Mouse (Mus musculus) G1E (cell line): ENCODE results near the gene Inhba. TPM values are rescaled to one million over a fixed set of nuclear protein-coding genes. Genes with fewer than 3 reads are reported as not detected.

Source experiments
- ATAC-seq: 2 replicates; pipeline ENCODE4 v1.8.0; 2016; ENCODE audit warnings: mild to moderate bottlenecking; ENCODE audit not compliant: insufficient number of reproducible peaks, poor library complexity, low FRiP score, severe bottlenecking; ENCODE audit errors: extremely low read depth
- DNase-seq: peaks from one replicate; pipeline ENCODE4 v3.0.0; 2012; ENCODE audit warnings: low spot score
- H3K27me3 ChIP-seq: 2 replicates; pipeline ENCODE4 v1.6.1; 2012; ENCODE audit warnings: mild to moderate bottlenecking, low read length, inconsistent platforms; ENCODE audit not compliant: insufficient read depth
- H3K36me3 ChIP-seq: replicated peaks from 2 replicates; pipeline ENCODE3; 2012; ENCODE audit warnings: mild to moderate bottlenecking, inconsistent platforms
- H3K4me1 ChIP-seq: 2 replicates; pipeline ENCODE4 v1.6.1; 2012; ENCODE audit warnings: low read depth, low read length, inconsistent platforms, mixed read lengths; ENCODE audit not compliant: insufficient read depth
- H3K4me3 ChIP-seq: 2 replicates; pipeline ENCODE4 v1.5.1; 2012; ENCODE audit warnings: low read depth, mild to moderate bottlenecking, inconsistent platforms, low read length, moderate library complexity, mixed read lengths
- H3K9me3 ChIP-seq: replicated peaks from 2 replicates; pipeline ENCODE4 v1.6.1; 2012; ENCODE audit warnings: inconsistent platforms
- CTCF ChIP-seq: IDR thresholded peaks from 2 replicates; pipeline ENCODE4 v1.5.1; 2012; ENCODE audit warnings: low read depth, low read length, inconsistent platforms, mixed read lengths
- GATA1 ChIP-seq: IDR thresholded peaks from 2 replicates; pipeline ENCODE4 v1.6.1; 2012; ENCODE audit warnings: borderline replicate concordance, low read length, inconsistent platforms, mixed read lengths
- GATA2 ChIP-seq: IDR thresholded peaks from 2 replicates; pipeline ENCODE4 v1.6.1; 2012; ENCODE audit warnings: low read depth, low read length, inconsistent platforms, borderline replicate concordance
- POLR2AphosphoS5 ChIP-seq: IDR thresholded peaks from 2 replicates; pipeline ENCODE4 v1.6.1; 2012; ENCODE audit warnings: low read depth, low read length, inconsistent platforms; ENCODE audit not compliant: insufficient replicate concordance
- TAL1 ChIP-seq: conservative IDR thresholded peaks from 2 replicates; pipeline ENCODE4 v1.6.1; 2012; ENCODE audit warnings: low read depth, low read length, inconsistent platforms, mixed read lengths
- polyA plus RNA-seq: library from polyadenylated mRNA; stranded (reverse); fragments of >175 nt; gene quantifications from 2 replicates; pipeline ENCODE4 v1.2.3, GENCODE M21; 2012
- total RNA-seq, 2 experiments: library from RNA; stranded (forward) in 1 of 2; stranded (reverse) in 1 of 2; fragments of 200-1000 nt in 1 of 2; fragments of >200 nt in 1 of 2; fragmentation: Nextera tagmentation in 1 of 2; gene quantifications; 2 replicates each; pipeline ENCODE4 v1.2.3; 2014 to 2017

Gene Inhba
- total and polyA plus RNA-seq, 3 experiments, result 0.05 to 1.1 TPM; not detected in 1

- no peaks in the 10 kb centered on the region for H3K4me1 ChIP-seq
Observed at GRCm38 (mm10) chr13:16021181-16021580, 9.5 kb downstream of the Inhba start.

GRCm38 (mm10) chr13:16021849-16022248, 10.2 kb downstream of the Inhba start:
- no peak for ATAC-seq
- no peaks in the 10 kb centered on the region for H3K4me1 ChIP-seq
- H3K4me3 ChIP-seq, result no peak overlapping the region
- TF ChIP-seq TAL1, result no peak
- TF ChIP-seq GATA1, result no peak
- no peak for TF ChIP-seq POLR2AphosphoS5
- no peak for TF ChIP-seq GATA2
- TF ChIP-seq CTCF, result no peak
- DNase-seq, result no peak
- H3K36me3 ChIP-seq, result no peaks in the 10 kb centered on the region
- no peaks in the 10 kb centered on the region for H3K9me3 ChIP-seq
- peaks cover 5% of the 10 kb centered on the region; the same call in 1 of the 2 replicates for H3K27me3 ChIP-seq

More at GRCm38 (mm10) chr13:16021181-16021580, 9.5 kb downstream of the Inhba start:
- TF ChIP-seq TAL1, result no peak
- TF ChIP-seq CTCF, result no peak
- no peak for TF ChIP-seq GATA2
- no peak for TF ChIP-seq POLR2AphosphoS5
- TF ChIP-seq GATA1, result no peak
- ATAC-seq (no peak), DNase-seq (no peak)
- Histone ChIP-seq H3K27me3 (peaks cover 5% of the 10 kb centered on the region; the same call in 1 of the 2 replicates), H3K36me3 (no peaks in the 10 kb centered on the region), H3K4me3 (no peak overlapping the region), H3K9me3 (no peaks in the 10 kb centered on the region)

DNA sequence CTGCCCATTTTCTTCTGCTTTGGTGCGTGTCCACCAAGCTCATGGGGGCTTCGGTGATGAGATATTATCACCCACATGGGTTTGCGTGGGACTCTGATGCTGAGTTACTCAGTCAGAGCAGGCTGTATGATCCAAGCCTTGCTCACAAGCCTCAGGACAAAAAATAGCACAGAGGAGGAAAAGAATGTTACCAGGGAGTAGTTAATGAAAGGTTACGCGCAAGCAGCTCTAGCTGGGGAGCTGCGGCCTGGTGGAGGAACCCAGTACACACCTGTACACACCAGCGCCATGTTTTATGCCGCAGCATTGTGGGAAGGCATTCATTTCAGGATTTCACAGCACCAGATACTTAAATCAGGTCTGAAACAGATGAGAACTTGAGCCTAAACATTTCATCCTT, 10.9 kb downstream of the Inhba start:
- Histone ChIP-seq H3K9me3 (no peaks in the 10 kb centered on the region), H3K4me1 (no peaks in the 10 kb centered on the region), H3K4me3 (no peak overlapping the region), H3K27me3 (no peaks in the 10 kb centered on the region; the same call in 1 of the 2 replicates), H3K36me3 (no peaks in the 10 kb centered on the region)
- no peak for DNase-seq
- ATAC-seq, result no peak
- no peak for TF ChIP-seq GATA2

DNA sequence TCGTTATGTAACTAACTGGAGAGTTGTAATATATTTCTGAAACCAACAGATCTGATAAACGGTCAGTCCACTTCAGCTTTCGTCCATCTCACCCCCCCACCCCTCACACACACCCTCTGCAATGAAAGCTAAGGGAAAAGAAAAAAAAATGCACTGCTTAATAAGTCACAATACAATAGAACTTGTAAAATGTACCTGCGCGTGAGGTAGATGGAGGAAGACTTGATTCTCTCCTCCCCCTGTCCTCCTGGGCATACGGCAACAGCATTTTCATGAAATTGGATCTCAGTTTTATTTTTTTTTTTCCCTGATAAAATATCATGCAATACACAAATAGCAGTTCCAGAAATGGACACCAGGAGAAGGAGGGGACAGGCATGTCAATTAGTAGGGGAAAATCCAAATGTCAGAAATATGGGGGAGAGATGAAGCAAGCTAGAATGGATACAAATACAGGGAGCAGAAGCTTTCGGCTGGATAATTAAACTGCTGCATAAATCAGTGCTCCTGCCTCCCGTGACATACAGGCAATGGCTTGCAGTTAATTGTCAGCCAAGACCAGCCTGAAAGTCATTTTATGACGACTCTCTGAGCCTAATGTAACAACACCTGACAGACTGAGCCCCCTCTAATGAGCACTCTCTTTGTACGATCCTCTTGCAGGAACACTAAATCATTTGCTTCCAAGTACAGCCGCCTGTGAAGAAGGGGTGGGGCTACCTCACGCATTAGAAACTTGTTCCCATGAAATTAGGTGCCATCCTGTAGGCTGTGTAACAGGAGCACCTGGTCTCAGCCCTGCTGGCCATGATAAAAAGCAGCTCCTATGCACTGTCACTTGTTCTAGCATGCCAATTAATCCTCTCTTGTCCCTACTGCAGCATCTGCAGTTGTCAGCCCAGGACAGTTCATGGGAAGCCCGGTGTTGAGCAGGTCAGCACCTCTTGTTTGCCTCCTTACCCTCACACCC, 11.7 kb downstream of the Inhba start:
- no peak for TF ChIP-seq CTCF
- no peak for TF ChIP-seq POLR2AphosphoS5
- no peak for TF ChIP-seq GATA1
- TF ChIP-seq TAL1, result no peak
- no peak for TF ChIP-seq GATA2
- Histone ChIP-seq H3K9me3 (no peaks in the 10 kb centered on the region), H3K27me3 (no peaks in the 10 kb centered on the region; the same call in 1 of the 2 replicates), H3K4me3 (no peak overlapping the region), H3K36me3 (no peaks in the 10 kb centered on the region), H3K4me1 (no peaks in the 10 kb centered on the region)
- DNase-seq (no peak), ATAC-seq (no peak)

GRCm38 (mm10) chr13:16030557-16031057, 19.0 kb downstream of the Inhba start:
- H3K4me1 ChIP-seq, result no peaks in the 10 kb centered on the region
- H3K9me3 ChIP-seq, result no peaks in the 10 kb centered on the region
- no peak overlapping the region for H3K4me3 ChIP-seq
- no peaks in the 10 kb centered on the region; the same call in 1 of the 2 replicates for H3K27me3 ChIP-seq
- DNase-seq, result no peak
- TF ChIP-seq POLR2AphosphoS5, result no peak
- TF ChIP-seq CTCF, result no peak
- no peak for TF ChIP-seq TAL1
- no peak for TF ChIP-seq GATA1
- no peak for TF ChIP-seq GATA2
- no peak for ATAC-seq
- H3K36me3 ChIP-seq, result no peaks in the 10 kb centered on the region

DNA sequence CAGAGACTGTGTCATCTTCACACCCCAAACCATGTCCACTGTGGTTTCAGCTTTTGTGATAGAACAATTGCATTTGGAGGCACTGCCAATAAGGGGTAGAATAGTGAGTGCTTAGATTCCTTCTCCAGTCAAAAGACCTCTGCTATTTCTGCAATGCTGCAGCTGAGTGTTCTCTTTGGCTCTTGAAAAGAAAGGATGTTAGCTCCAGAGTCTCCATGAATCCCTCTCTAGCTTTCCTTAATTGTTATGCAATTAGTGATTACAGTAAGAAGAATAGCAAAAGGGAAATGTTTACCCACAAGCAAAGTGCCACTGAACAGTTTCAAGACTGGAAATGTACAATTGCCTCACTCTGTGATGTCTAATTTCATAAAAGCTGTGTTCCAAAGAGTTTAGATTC, 20.8 kb downstream of the Inhba start:
- no peak for ATAC-seq
- DNase-seq, result no peak
- H3K36me3 ChIP-seq, result no peaks in the 10 kb centered on the region
- TF ChIP-seq GATA1, result no peak
- no peak for TF ChIP-seq GATA2
- no peak for TF ChIP-seq TAL1
- TF ChIP-seq POLR2AphosphoS5, result no peak
- no peak for TF ChIP-seq CTCF
- H3K4me1 ChIP-seq, result no peaks in the 10 kb centered on the region
- H3K9me3 ChIP-seq, result no peaks in the 10 kb centered on the region
- H3K4me3 ChIP-seq, result no peak overlapping the region
- no peaks in the 10 kb centered on the region for H3K27me3 ChIP-seq

GRCm38 (mm10) chr13:16032935-16033592, 21.4 kb downstream of the Inhba start:
- Histone ChIP-seq H3K27me3 (no peaks in the 10 kb centered on the region), H3K36me3 (no peaks in the 10 kb centered on the region), H3K4me3 (no peak overlapping the region), H3K4me1 (no peaks in the 10 kb centered on the region), H3K9me3 (no peaks in the 10 kb centered on the region)
- DNase-seq, result no peak
- no peak for TF ChIP-seq GATA1
- TF ChIP-seq TAL1, result no peak
- TF ChIP-seq CTCF, result no peak
- TF ChIP-seq GATA2, result no peak
- TF ChIP-seq POLR2AphosphoS5, result no peak
- no peak for ATAC-seq
